Mouse (Mus musculus): ENCODE data around the gene Nup188. TPM values are rescaled to one million over a fixed set of nuclear protein-coding genes. Genes with fewer than 3 reads are reported as not detected.

The Nup188 gene
- polyA plus RNA-seq (2015; fragmentation: Nextera tagmentation; extraction: Ambion mirVana) = 19.7 and 26.7 TPM in 2 replicates

- Histone ChIP-seq H3K4me2 (peak within 1 kb of the TSS; percentile 95), H3K27ac (replicated peaks) (peak within 1 kb of the TSS; percentile 71), H3K36me3 (peaks cover 3% of the 10 kb centered on the region; the same call in 1 of the 2 replicates), H3K9ac (peak within 1 kb of the TSS; percentile 90), H3K4me3 (peak within 1 kb of the TSS; percentile 96), H3K9me3 (no peaks in the 10 kb centered on the region), H3K27me3 (no peaks in the 10 kb centered on the region), H3K4me1 (replicated peaks) (peaks cover 26% of the 10 kb centered on the region)
- under 1% methylated on average over 53 of the region's 68 CpGs for WGBS
- peak; percentile 94 for ATAC-seq (ENCODE audit: low read depth)
Observed at GRCm38 (mm10) chr2:30286192-30287026, at the start of gene Nup188, which contains the start of gene Dolk. Nup188 (plus strand) TSS chr2:30286397. Dolk (minus strand) TSS chr2:30286334.

DNA sequence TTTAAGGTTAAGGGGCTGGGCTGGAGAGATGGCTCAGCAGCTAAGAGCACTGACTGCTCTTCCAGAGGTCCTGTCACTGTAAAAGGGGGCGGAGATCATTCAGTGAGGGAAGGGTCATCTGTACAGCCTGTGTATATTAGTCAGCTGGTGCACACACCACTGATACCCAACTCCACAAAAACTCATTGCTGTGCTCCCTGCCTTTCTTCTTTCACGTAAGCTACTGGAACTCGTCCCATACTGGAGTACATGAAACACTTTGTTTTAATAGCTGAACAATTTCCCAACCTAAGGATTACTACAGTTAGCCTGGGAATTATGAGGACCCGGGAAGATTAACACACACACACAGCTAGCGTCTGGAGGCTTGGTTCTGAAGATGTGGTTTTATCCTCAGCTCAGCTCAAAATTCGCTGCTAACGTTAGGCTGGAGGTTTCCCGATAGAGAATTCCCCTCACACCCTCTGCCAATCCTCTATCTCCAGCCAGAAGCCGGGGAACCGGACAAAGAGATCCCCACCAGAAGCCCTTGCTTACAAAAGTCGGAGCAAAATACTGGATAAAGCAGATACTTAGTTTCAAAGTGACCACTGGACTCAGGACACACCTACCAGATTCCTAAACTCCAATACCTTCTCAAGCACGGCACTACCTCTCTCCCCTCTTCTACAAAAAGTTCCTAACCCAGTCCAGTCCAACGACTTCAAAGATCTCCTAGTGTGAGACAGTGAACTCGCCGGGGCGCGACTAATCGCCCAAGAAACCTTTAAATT is 49.6 kb upstream of the Nup188 start:
- H3K36me3 ChIP-seq = peaks cover 14% of the 10 kb centered on the region
- 3% methylated on average over 18 of the region's 18 CpGs for WGBS
- peak; percentile 19 for ATAC-seq (ENCODE audit: low read depth)
- no peaks in the 10 kb centered on the region for H3K9me3 ChIP-seq
- H3K4me2 ChIP-seq = peak overlapping the region; percentile 81
- H3K9ac ChIP-seq = peak overlapping the region; percentile 70
- peak overlapping the region; percentile 95 for H3K27ac ChIP-seq (replicated peaks)
- H3K27me3 ChIP-seq = no peaks in the 10 kb centered on the region
- peak overlapping the region; percentile 92 for H3K4me3 ChIP-seq
- peaks cover 41% of the 10 kb centered on the region for H3K4me1 ChIP-seq (replicated peaks)

GRCm38 (mm10) chr2:30237199-30237880 is 48.9 kb upstream of the Nup188 start, which contains the start of gene Lrrc8a:
Lrrc8a (plus strand) TSS chr2:30237715.
- ATAC-seq (ENCODE audit: low read depth) = peak; percentile 99
- Histone ChIP-seq H3K36me3 (peaks cover 20% of the 10 kb centered on the region), H3K27me3 (no peaks in the 10 kb centered on the region), H3K9me3 (no peaks in the 10 kb centered on the region), H3K27ac (replicated peaks) (peak within 1 kb of the TSS; percentile 95), H3K4me3 (peak within 1 kb of the TSS; percentile 92), H3K4me2 (peak within 1 kb of the TSS; percentile 81), H3K9ac (peak within 1 kb of the TSS; percentile 94), H3K4me1 (replicated peaks) (peaks cover 48% of the 10 kb centered on the region)
- WGBS = under 1% methylated on average over 65 of the region's 67 CpGs

- H3K27ac ChIP-seq (replicated peaks) = peak overlapping the region; percentile 95
- H3K36me3 ChIP-seq = peaks cover 26% of the 10 kb centered on the region
- peaks cover 54% of the 10 kb centered on the region for H3K4me1 ChIP-seq (replicated peaks)
- H3K4me3 ChIP-seq = peak overlapping the region; percentile 92
- peak overlapping the region; percentile 94 for H3K9ac ChIP-seq
- H3K9me3 ChIP-seq = no peaks in the 10 kb centered on the region
- no peaks in the 10 kb centered on the region for H3K27me3 ChIP-seq
- H3K4me2 ChIP-seq = peak overlapping the region; percentile 81
- ATAC-seq (ENCODE audit: low read depth) = peak; percentile 92
- under 1% methylated on average over 41 of the region's 42 CpGs for WGBS
Observed at GRCm38 (mm10) chr2:30237881-30238280, 48.3 kb upstream of the Nup188 start.

- ATAC-seq (ENCODE audit: low read depth) = no peak
- Histone ChIP-seq H3K27me3 (no peaks in the 10 kb centered on the region), H3K4me2 (peak overlapping the region; percentile 81), H3K36me3 (peaks cover 37% of the 10 kb centered on the region), H3K9ac (peak overlapping the region; percentile 94), H3K27ac (replicated peaks) (no peak overlapping the region), H3K4me1 (replicated peaks) (peaks cover 58% of the 10 kb centered on the region), H3K4me3 (peak overlapping the region; percentile 92), H3K9me3 (no peaks in the 10 kb centered on the region)
- WGBS = 74% methylated on average over 3 of the region's 3 CpGs
Observed at GRCm38 (mm10) chr2:30238906-30239465, 47.2 kb upstream of the Nup188 start.

- Histone ChIP-seq H3K27me3 (no peaks in the 10 kb centered on the region), H3K36me3 (peaks cover 45% of the 10 kb centered on the region), H3K4me2 (peak overlapping the region; percentile 81), H3K27ac (replicated peaks) (no peak overlapping the region; the same call in 1 of the 2 replicates), H3K4me1 (replicated peaks) (peaks cover 58% of the 10 kb centered on the region), H3K4me3 (peak overlapping the region; percentile 92; the same call in 1 of the 2 replicates), H3K9ac (peak overlapping the region; percentile 94; the same call in 1 of the 2 replicates), H3K9me3 (no peaks in the 10 kb centered on the region)
- 84% methylated on average over 4 of the region's 4 CpGs for WGBS
- no peak for ATAC-seq (ENCODE audit: low read depth)
Observed at GRCm38 (mm10) chr2:30239777-30240176, 46.4 kb upstream of the Nup188 start.

DNA sequence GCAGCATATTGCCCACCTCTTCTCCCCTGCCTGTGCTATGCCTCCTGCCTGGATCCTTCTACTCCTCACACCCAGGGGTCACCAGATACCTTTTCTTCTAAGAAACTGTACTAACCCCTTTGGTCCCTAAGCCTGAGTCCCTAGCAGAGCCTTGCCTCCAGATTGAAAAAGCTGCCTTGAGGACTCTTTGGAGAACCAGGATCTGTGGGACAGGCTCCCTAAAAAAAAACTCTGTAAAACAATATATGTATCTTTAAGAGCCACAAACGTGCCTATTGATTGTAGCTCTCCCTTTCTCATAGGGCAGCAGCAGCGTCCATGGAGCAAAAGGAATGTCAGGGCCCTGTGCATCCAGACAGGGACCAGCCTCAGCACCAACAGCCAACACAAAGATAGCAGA is 45.9 kb upstream of the Nup188 start, which contains the start of gene Gm28035:
Gene Gm28035 (plus strand): TSS at position 301 of the 400 bp plus-strand sequence.
- Histone ChIP-seq H3K9ac (peak within 1 kb of the TSS; percentile 94), H3K4me1 (replicated peaks) (peaks cover 61% of the 10 kb centered on the region), H3K36me3 (peaks cover 48% of the 10 kb centered on the region), H3K27me3 (no peaks in the 10 kb centered on the region), H3K9me3 (no peaks in the 10 kb centered on the region), H3K27ac (replicated peaks) (no peak within 1 kb of the TSS; the same call in 1 of the 2 replicates), H3K4me2 (peak within 1 kb of the TSS; percentile 81), H3K4me3 (peak within 1 kb of the TSS; percentile 92; the same call in 1 of the 2 replicates)
- no peak for ATAC-seq (ENCODE audit: low read depth)
- WGBS = 87% methylated on average over 2 of the region's 2 CpGs

GRCm38 (mm10) chr2:30242509-30242908 is 43.7 kb upstream of the Nup188 start:
- Histone ChIP-seq H3K4me1 (replicated peaks) (peaks cover 51% of the 10 kb centered on the region), H3K36me3 (peaks cover 54% of the 10 kb centered on the region), H3K4me2 (no peak overlapping the region), H3K4me3 (no peak overlapping the region), H3K27me3 (no peaks in the 10 kb centered on the region), H3K27ac (replicated peaks) (peak overlapping the region; percentile 43; the same call in 1 of the 2 replicates), H3K9ac (no peak overlapping the region), H3K9me3 (no peaks in the 10 kb centered on the region)
- 24% methylated on average over 4 of the region's 4 CpGs for WGBS
- no peak for ATAC-seq (ENCODE audit: low read depth)

DNA sequence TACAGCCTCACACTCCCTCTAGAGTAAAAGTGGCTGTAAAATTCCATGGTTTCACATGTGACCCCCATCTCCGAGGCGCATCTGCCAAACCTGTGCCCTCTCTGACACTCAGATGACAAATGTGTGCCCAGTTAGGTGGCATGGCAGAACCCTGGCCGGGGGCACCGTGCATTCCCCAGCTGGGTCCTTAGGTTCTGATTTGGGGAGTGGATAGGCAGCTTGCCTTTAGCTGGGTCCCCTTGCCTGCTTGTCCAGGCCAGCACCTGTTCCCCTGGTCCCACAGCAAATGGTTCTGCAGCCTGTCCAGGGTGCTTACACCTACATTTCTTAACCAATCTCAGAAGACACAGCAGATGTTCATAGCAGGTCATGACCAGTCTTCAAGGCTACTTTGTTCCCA is 42.8 kb upstream of the Nup188 start:
- Histone ChIP-seq H3K27ac (replicated peaks) (no peak overlapping the region), H3K36me3 (peaks cover 61% of the 10 kb centered on the region), H3K4me3 (no peak overlapping the region), H3K4me1 (replicated peaks) (peaks cover 49% of the 10 kb centered on the region), H3K9ac (no peak overlapping the region), H3K9me3 (no peaks in the 10 kb centered on the region), H3K4me2 (no peak overlapping the region), H3K27me3 (no peaks in the 10 kb centered on the region)
- 86% methylated on average over 4 of the region's 4 CpGs for WGBS
- ATAC-seq (ENCODE audit: low read depth) = no peak

- H3K4me1 ChIP-seq (replicated peaks) = peaks cover 37% of the 10 kb centered on the region
- WGBS = 79% methylated on average over 7 of the region's 7 CpGs
- no peaks in the 10 kb centered on the region for H3K27me3 ChIP-seq
- H3K27ac ChIP-seq (replicated peaks) = no peak overlapping the region
- no peak overlapping the region for H3K4me3 ChIP-seq
- H3K9me3 ChIP-seq = no peaks in the 10 kb centered on the region
- no peak for ATAC-seq (ENCODE audit: low read depth)
- H3K36me3 ChIP-seq = peaks cover 74% of the 10 kb centered on the region
- H3K4me2 ChIP-seq = no peak overlapping the region
- H3K9ac ChIP-seq = no peak overlapping the region
Observed at GRCm38 (mm10) chr2:30244595-30245178, 41.5 kb upstream of the Nup188 start.

DNA sequence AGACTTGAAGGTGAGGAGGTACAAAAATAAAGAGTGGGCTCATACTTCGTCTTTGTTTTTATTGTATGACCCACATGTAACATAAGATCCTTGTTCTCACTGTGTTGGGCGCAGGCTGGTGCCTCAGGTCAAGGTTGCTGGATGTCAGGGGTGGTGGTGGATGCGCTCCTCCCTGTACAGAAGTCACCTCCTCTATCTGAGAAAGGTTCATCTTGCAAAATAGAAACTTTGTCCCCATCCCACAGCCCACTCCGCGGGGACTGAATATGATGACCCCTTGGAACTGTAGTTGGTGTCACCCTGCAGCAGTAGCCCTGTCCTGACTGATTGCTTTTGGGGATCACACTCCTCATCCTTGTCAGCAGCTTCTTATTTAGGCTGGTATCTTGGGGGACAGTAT is 39.2 kb upstream of the Nup188 start:
- Histone ChIP-seq H3K9ac (no peak overlapping the region), H3K4me1 (replicated peaks) (peaks cover 23% of the 10 kb centered on the region), H3K4me2 (no peak overlapping the region), H3K27ac (replicated peaks) (no peak overlapping the region), H3K9me3 (no peaks in the 10 kb centered on the region), H3K4me3 (no peak overlapping the region), H3K27me3 (no peaks in the 10 kb centered on the region), H3K36me3 (peaks cover 73% of the 10 kb centered on the region)
- WGBS = 94% methylated on average over 5 of the region's 5 CpGs
- no peak for ATAC-seq (ENCODE audit: low read depth)
